Comparison of ENCODE assay signal across 16 mouse cellular contexts in the genomic region with DNA sequence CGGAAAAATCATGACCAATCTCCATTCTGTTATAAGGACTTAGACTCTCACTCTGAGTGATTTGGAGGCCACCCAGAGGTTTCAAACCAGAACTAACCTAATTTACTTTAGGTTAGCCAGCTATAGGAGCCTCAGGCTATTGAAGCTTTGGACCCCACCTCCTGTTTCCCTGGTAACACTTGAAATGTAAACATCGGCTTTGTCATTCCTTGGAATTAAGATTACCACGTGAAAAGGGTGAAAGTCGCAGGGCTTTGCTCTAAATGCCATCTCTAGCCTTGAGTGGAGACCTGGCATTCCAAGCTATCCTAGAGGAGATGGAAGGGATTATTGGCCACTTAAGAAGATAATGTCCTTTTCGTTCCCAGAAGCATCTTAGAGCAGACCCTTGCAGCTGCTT.
DNase-seq lines count a peak whose midpoint lies in the region; ATAC-seq and TF ChIP-seq lines count a peak whose summit lies in the region.
"Had no signal": no experiment of that assay in that cellular context is flagged by ENCODE, and none has a peak within 500 bp of the region (broad histone marks: within the 10 kb centered on the region; RNA-seq: fewer than 3 reads in every experiment).

No protein-coding gene starts in this region.

- peak; percentile 26 for DNase-seq in forebrain, embryonic 10.5 days (ENCODE audit: extremely low spot score, low spot score)
- DNase-seq in forebrain, postnatal 0 days: no peak
- DNase-seq in midbrain, embryonic 11.5 days (ENCODE audit: low spot score, missing footprints): peak; percentile 95
- DNase-seq in embryo, embryonic 9.5 days (ENCODE audit: extremely low spot score): peak; percentile 50
- DNase-seq in midbrain, embryonic 14.5 days: peak; percentile 52
- no peak for DNase-seq in layer of hippocampus, adult 8-10 months (ENCODE audit: low spot score in 2 of 2)
- DNase-seq in layer of hippocampus, adult 18-20 months (ENCODE audit: low spot score in 2 of 2): no peak
- DNase-seq: cerebellum, adult 9-10 months; gastrocnemius, postnatal 14 days; kidney, adult 2 months; kidney, postnatal 25 days; lung, postnatal 10 days had no signal

- peaks cover 6% of the 10 kb centered on the region; the same call in 1 of the 2 replicates for H3K27me3 ChIP-seq in forebrain, embryonic 10.5 days (ENCODE audit: poor library complexity, severe bottlenecking)
- H3K27me3 ChIP-seq in forebrain, postnatal 0 days (ENCODE audit: insufficient read depth, low read length): no peaks in the 10 kb centered on the region
- H3K27me3 ChIP-seq in midbrain, embryonic 11.5 days (ENCODE audit: control insufficient read depth, insufficient read depth, low read length): no peaks in the 10 kb centered on the region; the same call in 1 of the 2 replicates
- no peaks in the 10 kb centered on the region; the same call in 1 of the 2 replicates for H3K27me3 ChIP-seq in midbrain, embryonic 16.5 days (ENCODE audit: control insufficient read depth, insufficient read depth, low read depth, low read length)
- no peaks in the 10 kb centered on the region; the same call in 1 of the 2 replicates for H3K27me3 ChIP-seq in midbrain, embryonic 14.5 days (ENCODE audit: control insufficient read depth, insufficient read depth, low read length)
- H3K27me3 ChIP-seq: embryonic facial prominence, embryonic 15.5 days; limb, embryonic 12.5 days had no signal

- no peak overlapping the region for H3K4me2 ChIP-seq in forebrain, postnatal 0 days (ENCODE audit: low read depth)
- no peak overlapping the region for H3K4me2 ChIP-seq in midbrain, embryonic 11.5 days
- H3K4me2 ChIP-seq in midbrain, embryonic 16.5 days (ENCODE audit: low read length): no peak overlapping the region
- H3K4me2 ChIP-seq in midbrain, embryonic 14.5 days (ENCODE audit: low read length): no peak overlapping the region
- H3K4me2 ChIP-seq: embryonic facial prominence, embryonic 15.5 days; limb, embryonic 12.5 days had no signal

- 0 out of 2 replicates have a peak overlapping the region, but pooled peaks have one; percentile 8 for H3K4me3 ChIP-seq in forebrain, embryonic 10.5 days
- H3K4me3 ChIP-seq in forebrain, postnatal 0 days (ENCODE audit: low read depth, low read length): no peak overlapping the region
- H3K4me3 ChIP-seq in midbrain, embryonic 11.5 days (ENCODE audit: low read depth, low read length): no peak overlapping the region
- no peak overlapping the region for H3K4me3 ChIP-seq in midbrain, embryonic 16.5 days (ENCODE audit: low read depth, low read length)
- no peak overlapping the region for H3K4me3 ChIP-seq in midbrain, embryonic 14.5 days (replicated peaks; ENCODE audit: low read depth, low read length)
- H3K4me3 ChIP-seq: embryonic facial prominence, embryonic 15.5 days; limb, embryonic 12.5 days had no signal

- H3K36me3 ChIP-seq in forebrain, embryonic 10.5 days (replicated peaks): no peaks in the 10 kb centered on the region
- H3K36me3 ChIP-seq in forebrain, postnatal 0 days (ENCODE audit: insufficient read depth): no peaks in the 10 kb centered on the region
- no peaks in the 10 kb centered on the region for H3K36me3 ChIP-seq in midbrain, embryonic 11.5 days (ENCODE audit: control insufficient read depth, insufficient read depth, low read length)
- no peaks in the 10 kb centered on the region for H3K36me3 ChIP-seq in midbrain, embryonic 16.5 days (ENCODE audit: control insufficient read depth, insufficient read depth, low read length)
- no peaks in the 10 kb centered on the region for H3K36me3 ChIP-seq in midbrain, embryonic 14.5 days (ENCODE audit: control insufficient read depth, insufficient read depth, low read length)
- H3K36me3 ChIP-seq: embryonic facial prominence, embryonic 15.5 days; limb, embryonic 12.5 days had no signal

- peaks cover 19% of the 10 kb centered on the region for H3K4me1 ChIP-seq in forebrain, embryonic 10.5 days
- no peaks in the 10 kb centered on the region for H3K4me1 ChIP-seq in forebrain, postnatal 0 days (ENCODE audit: insufficient read depth)
- peaks cover 12% of the 10 kb centered on the region for H3K4me1 ChIP-seq in midbrain, embryonic 11.5 days (ENCODE audit: control insufficient read depth, insufficient read depth, low read length)
- no peaks in the 10 kb centered on the region for H3K4me1 ChIP-seq in midbrain, embryonic 16.5 days (ENCODE audit: control insufficient read depth, insufficient read depth, low read length)
- H3K4me1 ChIP-seq in midbrain, embryonic 14.5 days (ENCODE audit: control insufficient read depth, insufficient read depth, low read length): peaks cover 4% of the 10 kb centered on the region
- H3K4me1 ChIP-seq: embryonic facial prominence, embryonic 15.5 days; limb, embryonic 12.5 days had no signal

- H3K9ac ChIP-seq in forebrain, postnatal 0 days: no peak overlapping the region
- H3K9ac ChIP-seq in midbrain, embryonic 11.5 days (ENCODE audit: low read length): no peak overlapping the region
- H3K9ac ChIP-seq in midbrain, embryonic 16.5 days (ENCODE audit: low read depth, low read length): no peak overlapping the region
- no peak overlapping the region for H3K9ac ChIP-seq in midbrain, embryonic 14.5 days (replicated peaks; ENCODE audit: low read length)
- H3K9ac ChIP-seq: embryonic facial prominence, embryonic 15.5 days; limb, embryonic 12.5 days; liver, embryonic 14.5 days had no signal

- WGBS in forebrain, embryonic 10.5 days: 2% methylated on average over 5 of the region's 5 CpGs
- WGBS in forebrain, postnatal 0 days: 4% methylated on average over 5 of the region's 5 CpGs
- 2% methylated on average over 5 of the region's 5 CpGs for WGBS in midbrain, embryonic 11.5 days
- WGBS in midbrain, embryonic 16.5 days: 4% methylated on average over 5 of the region's 5 CpGs
- 2% methylated on average over 5 of the region's 5 CpGs for WGBS in midbrain, embryonic 14.5 days

- no peaks in the 10 kb centered on the region for H3K9me3 ChIP-seq in forebrain, embryonic 10.5 days
- no peaks in the 10 kb centered on the region for H3K9me3 ChIP-seq in forebrain, postnatal 0 days (ENCODE audit: low read length)
- no peaks in the 10 kb centered on the region for H3K9me3 ChIP-seq in midbrain, embryonic 11.5 days (ENCODE audit: control insufficient read depth, low read length)
- H3K9me3 ChIP-seq in midbrain, embryonic 16.5 days (replicated peaks; ENCODE audit: control insufficient read depth, low read length, poor library complexity, severe bottlenecking): no peaks in the 10 kb centered on the region
- no peaks in the 10 kb centered on the region for H3K9me3 ChIP-seq in midbrain, embryonic 14.5 days (ENCODE audit: control insufficient read depth, low read length)
- H3K9me3 ChIP-seq: embryonic facial prominence, embryonic 15.5 days; limb, embryonic 12.5 days had no signal

- ATAC-seq in forebrain, postnatal 0 days: no peak
- ATAC-seq in midbrain, embryonic 11.5 days (ENCODE audit: low FRiP score): peak; percentile 93
- ATAC-seq in midbrain, embryonic 16.5 days: no peak
- ATAC-seq in midbrain, embryonic 14.5 days (ENCODE audit: low FRiP score, low TSS enrichment): peak; percentile 31; the same call in 1 of the 2 replicates

- no peak overlapping the region for H3K27ac ChIP-seq in forebrain, embryonic 10.5 days
- H3K27ac ChIP-seq in forebrain, postnatal 0 days (ENCODE audit: low read depth, low read length): no peak overlapping the region
- no peak overlapping the region for H3K27ac ChIP-seq in midbrain, embryonic 11.5 days (ENCODE audit: low read depth, low read length)
- H3K27ac ChIP-seq in midbrain, embryonic 16.5 days (ENCODE audit: low read length): no peak overlapping the region
- H3K27ac ChIP-seq in midbrain, embryonic 14.5 days (replicated peaks; ENCODE audit: low read depth, low read length): no peak overlapping the region
- H3K27ac ChIP-seq: embryonic facial prominence, embryonic 15.5 days; limb, embryonic 12.5 days; liver, embryonic 14.5 days had no signal

- no peak for TF ChIP-seq CTCF in forebrain, postnatal 0 days (IDR thresholded peaks at IDR 0.05; ENCODE audit: low read depth)

Comparison
In these comparisons a context has a peak if more than half of its experiments do, and no peak if none do; other contexts are left out.
1. DNase-seq: peak in forebrain, embryonic 10.5 days (single experiment), midbrain, embryonic 11.5 days (single experiment), embryo, embryonic 9.5 days (single experiment) and midbrain, embryonic 14.5 days (single experiment); none in forebrain, postnatal 0 days (single experiment), layer of hippocampus, adult 8-10 months (0 of 2) and layer of hippocampus, adult 18-20 months (0 of 2).
2. ATAC-seq: peak in midbrain, embryonic 11.5 days (single experiment) and midbrain, embryonic 14.5 days (single experiment); none in forebrain, postnatal 0 days (single experiment) and midbrain, embryonic 16.5 days (single experiment).